Comparison of ENCODE assay signal across 8 mouse cellular contexts in the genomic region with DNA sequence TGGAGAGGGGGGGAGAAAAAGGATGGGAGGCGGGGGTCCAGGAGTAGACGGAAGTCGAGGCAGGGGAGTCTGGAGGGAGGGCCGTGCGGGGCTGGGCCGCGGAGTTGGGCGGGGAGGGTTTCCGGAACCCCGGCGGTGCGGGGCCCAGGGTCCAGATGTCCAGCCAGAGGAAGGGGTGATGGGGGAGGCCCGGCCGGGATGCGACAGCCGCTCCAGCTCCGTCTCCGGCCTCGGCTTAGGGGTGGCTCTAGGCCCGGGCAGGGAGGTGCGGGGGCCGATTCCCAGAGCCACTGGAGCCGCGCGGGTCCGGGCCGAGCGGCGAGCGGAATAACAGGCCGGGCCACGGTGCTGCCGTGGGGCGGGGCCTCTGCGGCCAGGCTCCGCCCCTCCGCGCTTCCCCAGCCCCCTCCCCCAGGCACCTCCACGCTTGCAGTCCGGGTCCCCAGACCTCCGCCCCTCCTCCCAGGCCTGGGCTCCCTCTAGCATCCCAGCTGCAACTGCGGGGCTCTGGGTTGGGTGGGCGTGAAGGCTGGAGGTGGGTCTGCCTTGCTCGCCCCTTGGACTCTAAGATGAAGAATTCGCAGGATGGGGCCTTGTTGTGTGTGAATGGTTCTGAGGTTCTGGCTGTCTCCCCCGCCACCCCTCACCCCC. TPM values are rescaled to one million over a fixed set of nuclear protein-coding genes. Genes with fewer than 3 reads are reported as not detected.
DNase-seq lines count a peak whose midpoint lies in the region; ATAC-seq and TF ChIP-seq lines count a peak whose summit lies in the region.

No protein-coding gene starts in this region.

- peaks cover 7% of the 10 kb centered on the region for H3K9me3 ChIP-seq in CH12.LX (replicated peaks; ENCODE audit: low read length)
- no peaks in the 10 kb centered on the region for H3K9me3 ChIP-seq in forebrain, postnatal 0 days (ENCODE audit: low read length)
- H3K9me3 ChIP-seq in hindbrain, embryonic 16.5 days (ENCODE audit: control insufficient read depth, low read length), result no peaks in the 10 kb centered on the region

- no peak for TF ChIP-seq RAD21 in CH12.LX (IDR thresholded peaks at IDR 0.05; ENCODE audit: low read depth, low read length)

- under 1% methylated on average over 36 of the region's 46 CpGs for WGBS in forebrain, postnatal 0 days
- under 1% methylated on average over 36 of the region's 46 CpGs for WGBS in hindbrain, embryonic 16.5 days
- WGBS in lung, adult 2 months, result under 1% methylated on average over 45 of the region's 46 CpGs

- DNase-seq in 3T3-L1 (ENCODE audit: low read depth, low spot score) (peak; percentile 74), CH12.LX (ENCODE audit: extremely low read depth) (peak; percentile 47)
- DNase-seq in cerebellum, adult 9-10 months, result peak; percentile 70
- peak; percentile 69 for DNase-seq in forebrain, postnatal 0 days
- DNase-seq in lung, adult 2 months, result peak; percentile 51
- DNase-seq in retina, embryonic 14.5 days (ENCODE audit: low spot score), result peak; percentile 85
- no peak for DNase-seq in thymus, postnatal 0 days (ENCODE audit: low spot score)

- H3K4me1 ChIP-seq in CH12.LX (ENCODE audit: control insufficient read depth in 1 of 2, insufficient read depth in 2 of 2), result peaks cover 0 to 25% of the 10 kb centered on the region in 2 experiments; a peak in 1 of 4 replicates
- peaks cover 15% of the 10 kb centered on the region; the same call in 1 of the 2 replicates for H3K4me1 ChIP-seq in forebrain, postnatal 0 days (ENCODE audit: insufficient read depth)
- peaks cover 22% of the 10 kb centered on the region for H3K4me1 ChIP-seq in hindbrain, embryonic 16.5 days (ENCODE audit: control insufficient read depth, insufficient read depth, low read depth, low read length)
- H3K4me1 ChIP-seq in lung, adult 2 months (ENCODE audit: control insufficient read depth, insufficient read depth, low read length), result no peaks in the 10 kb centered on the region

- peak overlapping the region; percentile 79 for H3K4me2 ChIP-seq in CH12.LX (ENCODE audit: insufficient read depth, low read depth, poor library complexity, severe bottlenecking)
- peak overlapping the region; percentile 99 for H3K4me2 ChIP-seq in forebrain, postnatal 0 days (ENCODE audit: low read depth)
- H3K4me2 ChIP-seq in hindbrain, embryonic 16.5 days (ENCODE audit: low read length), result peak overlapping the region; percentile 96

- in situ Hi-C loops in CH12.LX (cut with MboI; ENCODE audit: low pct_ligation_motif_present, low pct_unique_long_range_greater_than_20kb, low sequenced_read_pairs), result no loop called here

- peak overlapping the region; percentile 60 to 76 (median 68) for H3K4me3 ChIP-seq in CH12.LX (replicated peaks in 1 of 3; ENCODE audit: low read depth in 2 of 3, low read length in 2 of 3, poor library complexity in 1 of 3)
- peak overlapping the region; percentile 64 for H3K4me3 ChIP-seq in forebrain, postnatal 0 days (ENCODE audit: low read depth, low read length)
- H3K4me3 ChIP-seq in hindbrain, embryonic 16.5 days (ENCODE audit: low read length), result peak overlapping the region; percentile 70
- H3K4me3 ChIP-seq in lung, adult 2 months (replicated peaks; ENCODE audit: extremely low read depth, low read depth, low read length), result peak overlapping the region; percentile 63

- dilution Hi-C loops in CH12.LX (cut with MboI; ENCODE audit: extremely low pct_ligation_motif_present, extremely low pct_unique_long_range_greater_than_20kb, low sequenced_read_pairs), result no loop called here

- ATAC-seq in forebrain, postnatal 0 days, result peak; percentile 79
- peak; percentile 87 for ATAC-seq in hindbrain, embryonic 16.5 days

- no peaks in the 10 kb centered on the region for H3K27me3 ChIP-seq in CH12.LX (replicated peaks)
- H3K27me3 ChIP-seq in forebrain, postnatal 0 days (ENCODE audit: insufficient read depth, low read length), result no peaks in the 10 kb centered on the region
- no peaks in the 10 kb centered on the region; the same call in 1 of the 2 replicates for H3K27me3 ChIP-seq in hindbrain, embryonic 16.5 days (replicated peaks; ENCODE audit: control insufficient read depth, insufficient read depth, low read length)

- H3K9ac ChIP-seq in CH12.LX (ENCODE audit: insufficient read depth, low read depth), result peak overlapping the region; percentile 79
- peak overlapping the region; percentile 80 for H3K9ac ChIP-seq in forebrain, postnatal 0 days
- peak overlapping the region; percentile 87 for H3K9ac ChIP-seq in hindbrain, embryonic 16.5 days (ENCODE audit: low read depth, low read length)

- no peaks in the 10 kb centered on the region for H3K79me2 ChIP-seq in CH12.LX (replicated peaks; ENCODE audit: control insufficient read depth, extremely low read depth, insufficient read depth, poor library complexity, severe bottlenecking)

- peaks cover 18 to 58% of the 10 kb centered on the region in 2 experiments for H3K36me3 ChIP-seq in CH12.LX (replicated peaks in 1 of 2; ENCODE audit: control insufficient read depth in 1 of 2, insufficient read depth in 1 of 2, low read length in 1 of 2)
- H3K36me3 ChIP-seq in forebrain, postnatal 0 days (ENCODE audit: insufficient read depth), result peaks cover 30% of the 10 kb centered on the region
- peaks cover 13% of the 10 kb centered on the region for H3K36me3 ChIP-seq in hindbrain, embryonic 16.5 days (ENCODE audit: control insufficient read depth, insufficient read depth, low read length)

- no peak overlapping the region for H3K27ac ChIP-seq in CH12.LX (ENCODE audit: insufficient read depth, low read depth)
- peak overlapping the region; percentile 70 for H3K27ac ChIP-seq in forebrain, postnatal 0 days (ENCODE audit: low read depth, low read length)
- H3K27ac ChIP-seq in hindbrain, embryonic 16.5 days (ENCODE audit: low read depth, low read length), result peak overlapping the region; percentile 74

- no peak for TF ChIP-seq CTCF in CH12.LX (conservative IDR thresholded peaks at IDR 0.05 in 1 of 2, IDR thresholded peaks at IDR 0.05 in 1 of 2; ENCODE audit: low read depth in 2 of 2, low read length in 2 of 2)
- TF ChIP-seq CTCF in forebrain, postnatal 0 days (IDR thresholded peaks at IDR 0.05; ENCODE audit: low read depth), result no peak
- no peak for TF ChIP-seq CTCF in lung, adult 2 months (IDR thresholded peaks at IDR 0.05; ENCODE audit: insufficient read depth, low read length)

- no peak for TF ChIP-seq EP300 in CH12.LX (IDR thresholded peaks at IDR 0.05; ENCODE audit: low read length)

- peak; percentile 72 for TF ChIP-seq POLR2A in CH12.LX (IDR thresholded peaks at IDR 0.05; ENCODE audit: low read depth, low read length)
- peak; percentile 31; the same call in 1 of the 2 replicates for TF ChIP-seq POLR2A in lung, adult 2 months (IDR thresholded peaks at IDR 0.05; ENCODE audit: borderline replicate concordance, extremely low read depth, low read depth, low read length)

RNA-seq across cellular contexts. Expression of a gene that starts 1.3 kb away (rescaled TPM):
- total RNA-seq in CH12.LX (2012; rRNA removed) (8.6 and 8.7 TPM in 2 replicates), CH12.LX (2014; rRNA removed) (3.3 and 4.0 TPM in 2 replicates)
- 8.3 and 11.1 TPM in 2 replicates for polyA plus RNA-seq in CH12.LX (2012; ENCODE audit: insufficient read length, low read depth)
- 45.4 and 61.3 TPM in 2 replicates for total RNA-seq in forebrain, postnatal 0 days (2014; rRNA removed)
- 14.8 and 16.9 TPM in 2 replicates for polyA plus RNA-seq in forebrain, postnatal 0 days (2015; fragmentation: Nextera tagmentation; extraction: Ambion mirVana)
- 29.0 and 29.1 TPM in 2 replicates for polyA plus RNA-seq in hindbrain, embryonic 16.5 days (2015; fragmentation: Nextera tagmentation; extraction: Ambion mirVana)
- 29.1 and 36.7 TPM in 2 replicates for polyA plus RNA-seq in lung, adult 2 months (2012; rRNA removed)
- polyA plus RNA-seq in thymus, postnatal 0 days (2015; fragmentation: Nextera tagmentation; extraction: Ambion mirVana), result 3.7 and 4.5 TPM in 2 replicates

RNA-seq across cellular contexts. Expression of a gene that starts 6.9 kb away (rescaled TPM):
- total RNA-seq in CH12.LX (2012; rRNA removed) (26.9 and 27.6 TPM in 2 replicates), CH12.LX (2014; rRNA removed) (18.9 and 19.2 TPM in 2 replicates)
- polyA plus RNA-seq in CH12.LX (2012; ENCODE audit: insufficient read length, low read depth), result 51.2 and 54.4 TPM in 2 replicates
- total RNA-seq in forebrain, postnatal 0 days (2014; rRNA removed), result 198 and 245 TPM in 2 replicates
- 175 and 178 TPM in 2 replicates for polyA plus RNA-seq in forebrain, postnatal 0 days (2015; fragmentation: Nextera tagmentation; extraction: Ambion mirVana)
- 213 and 233 TPM in 2 replicates for polyA plus RNA-seq in hindbrain, embryonic 16.5 days (2015; fragmentation: Nextera tagmentation; extraction: Ambion mirVana)
- 134 and 157 TPM in 2 replicates for polyA plus RNA-seq in lung, adult 2 months (2012; rRNA removed)
- 42.7 and 47.3 TPM in 2 replicates for polyA plus RNA-seq in thymus, postnatal 0 days (2015; fragmentation: Nextera tagmentation; extraction: Ambion mirVana)

RNA-seq across cellular contexts. Expression of a gene that starts 8.1 kb away (rescaled TPM):
- 1.2 and 1.7 TPM in 2 replicates for total RNA-seq in CH12.LX (2012; rRNA removed)
- total RNA-seq in CH12.LX (2014; rRNA removed), result 0.05 TPM in 2 replicates
- 0.16 and 0.44 TPM in 2 replicates for polyA plus RNA-seq in CH12.LX (2012; ENCODE audit: insufficient read length, low read depth)
- 0.10 TPM in 1 of 2 replicates, not detected in the other for total RNA-seq in forebrain, postnatal 0 days (2014; rRNA removed)
- 0.80 and 1.1 TPM in 2 replicates for polyA plus RNA-seq in forebrain, postnatal 0 days (2015; fragmentation: Nextera tagmentation; extraction: Ambion mirVana)
- 1.4 and 1.5 TPM in 2 replicates for polyA plus RNA-seq in hindbrain, embryonic 16.5 days (2015; fragmentation: Nextera tagmentation; extraction: Ambion mirVana)
- polyA plus RNA-seq in lung, adult 2 months (2012; rRNA removed), result 3.5 and 7.4 TPM in 2 replicates
- polyA plus RNA-seq in thymus, postnatal 0 days (2015; fragmentation: Nextera tagmentation; extraction: Ambion mirVana), result 1.6 and 2.6 TPM in 2 replicates

RNA-seq across cellular contexts. Expression of a gene that starts 22.8 kb away (rescaled TPM):
- 22.7 TPM in 2 replicates for total RNA-seq in CH12.LX (2012; rRNA removed)
- 12.5 and 13.3 TPM in 2 replicates for total RNA-seq in CH12.LX (2014; rRNA removed)
- polyA plus RNA-seq in CH12.LX (2012; ENCODE audit: insufficient read length, low read depth), result 23.3 and 24.7 TPM in 2 replicates
- 21.5 and 23.3 TPM in 2 replicates for total RNA-seq in forebrain, postnatal 0 days (2014; rRNA removed)
- polyA plus RNA-seq in forebrain, postnatal 0 days (2015; fragmentation: Nextera tagmentation; extraction: Ambion mirVana), result 17.8 and 20.1 TPM in 2 replicates
- 20.5 and 20.7 TPM in 2 replicates for polyA plus RNA-seq in hindbrain, embryonic 16.5 days (2015; fragmentation: Nextera tagmentation; extraction: Ambion mirVana)
- polyA plus RNA-seq in lung, adult 2 months (2012; rRNA removed), result 36.6 and 45.7 TPM in 2 replicates
- 24.1 and 24.4 TPM in 2 replicates for polyA plus RNA-seq in thymus, postnatal 0 days (2015; fragmentation: Nextera tagmentation; extraction: Ambion mirVana)

RNA-seq across cellular contexts. Expression of a gene that starts 23.6 kb away (rescaled TPM):
- 15.5 and 17.5 TPM in 2 replicates for total RNA-seq in CH12.LX (2012; rRNA removed)
- total RNA-seq in CH12.LX (2014; rRNA removed), result 0.74 and 0.98 TPM in 2 replicates
- polyA plus RNA-seq in CH12.LX (2012; ENCODE audit: insufficient read length, low read depth), result 1.9 and 2.3 TPM in 2 replicates
- total RNA-seq in forebrain, postnatal 0 days (2014; rRNA removed), result 87.9 and 94.4 TPM in 2 replicates
- 87.3 and 87.8 TPM in 2 replicates for polyA plus RNA-seq in forebrain, postnatal 0 days (2015; fragmentation: Nextera tagmentation; extraction: Ambion mirVana)
- 59.0 and 74.1 TPM in 2 replicates for polyA plus RNA-seq in hindbrain, embryonic 16.5 days (2015; fragmentation: Nextera tagmentation; extraction: Ambion mirVana)
- polyA plus RNA-seq in lung, adult 2 months (2012; rRNA removed), result 70.8 and 81.2 TPM in 2 replicates
- polyA plus RNA-seq in thymus, postnatal 0 days (2015; fragmentation: Nextera tagmentation; extraction: Ambion mirVana), result 39.2 and 48.6 TPM in 2 replicates
